Comparison of ENCODE assay signal across 26 mouse cellular contexts in the genomic region with DNA sequence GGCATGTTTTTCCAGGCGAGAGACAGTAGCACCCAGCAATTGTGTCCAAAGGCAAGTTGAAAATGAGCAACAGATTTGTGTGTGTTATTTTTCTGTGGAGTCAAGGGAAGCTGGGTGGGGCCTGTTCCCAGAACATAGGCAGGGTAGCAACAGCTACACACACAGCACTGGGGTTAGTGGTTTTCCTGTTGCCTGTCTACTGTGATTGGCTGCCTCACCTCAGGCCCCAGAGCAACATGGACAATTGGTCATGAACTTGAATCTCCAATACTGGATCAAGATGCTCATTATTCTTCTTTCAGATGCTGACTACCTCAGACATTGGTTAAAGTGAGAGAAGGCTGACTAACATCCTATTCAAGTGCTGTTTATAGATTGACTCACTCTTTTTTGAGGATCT.
DNase-seq lines count a peak whose midpoint lies in the region; ATAC-seq and TF ChIP-seq lines count a peak whose summit lies in the region.
"Had no signal": no experiment of that assay in that cellular context is flagged by ENCODE, and none has a peak within 500 bp of the region (broad histone marks: within the 10 kb centered on the region; RNA-seq: fewer than 3 reads in every experiment).

No protein-coding gene starts in this region.

- H3K4me2 ChIP-seq in liver, embryonic 12.5 days = no peak overlapping the region
- H3K4me2 ChIP-seq in forebrain, embryonic 13.5 days = no peak overlapping the region
- H3K4me2 ChIP-seq: liver, embryonic 15.5 days; lung, embryonic 15.5 days; midbrain, embryonic 13.5 days had no signal

- TF ChIP-seq CTCF in embryonic fibroblast, embryonic 13.5 days (IDR thresholded peaks at IDR 0.05; ENCODE audit: borderline replicate concordance, insufficient read depth, low read length) = no peak

- H3K9me3 ChIP-seq in liver, embryonic 12.5 days (replicated peaks) = no peaks in the 10 kb centered on the region
- no peaks in the 10 kb centered on the region for H3K9me3 ChIP-seq in forebrain, embryonic 13.5 days (replicated peaks)
- H3K9me3 ChIP-seq: liver, embryonic 15.5 days; lung, embryonic 15.5 days; midbrain, embryonic 13.5 days had no signal

- no peak overlapping the region for H3K4me3 ChIP-seq in embryonic fibroblast, embryonic 13.5 days (ENCODE audit: insufficient read depth, low read length)
- H3K4me3 ChIP-seq in liver, embryonic 12.5 days = no peak overlapping the region
- H3K4me3 ChIP-seq in forebrain, embryonic 13.5 days = no peak overlapping the region
- H3K4me3 ChIP-seq: liver, embryonic 15.5 days; lung, embryonic 15.5 days; midbrain, embryonic 13.5 days had no signal

- no peaks in the 10 kb centered on the region for H3K36me3 ChIP-seq in liver, embryonic 12.5 days
- H3K36me3 ChIP-seq in forebrain, embryonic 13.5 days (ENCODE audit: poor library complexity, severe bottlenecking) = no peaks in the 10 kb centered on the region
- H3K36me3 ChIP-seq: liver, embryonic 15.5 days; lung, embryonic 15.5 days; midbrain, embryonic 13.5 days had no signal

- H3K27ac ChIP-seq in embryonic fibroblast, embryonic 13.5 days (ENCODE audit: insufficient read depth, low read length) = peak overlapping the region; percentile 60
- no peak overlapping the region for H3K27ac ChIP-seq in liver, embryonic 12.5 days
- H3K27ac ChIP-seq in forebrain, embryonic 13.5 days = no peak overlapping the region
- H3K27ac ChIP-seq: liver, embryonic 15.5 days; lung, embryonic 15.5 days; midbrain, embryonic 13.5 days had no signal

- no peaks in the 10 kb centered on the region for H3K27me3 ChIP-seq in liver, embryonic 12.5 days (replicated peaks)
- no peaks in the 10 kb centered on the region for H3K27me3 ChIP-seq in forebrain, embryonic 13.5 days
- H3K27me3 ChIP-seq: liver, embryonic 15.5 days; lung, embryonic 15.5 days; midbrain, embryonic 13.5 days had no signal

- peak; percentile 14 to 15 for DNase-seq in CD8-positive naive resting alpha-beta T cell, adult 2 months (ENCODE audit: low read depth in 2 of 2, low spot score in 2 of 2)
- DNase-seq in natural killer cell, adult 2 months (ENCODE audit: low spot score in 2 of 2) = peak; percentile 17 to 45
- no peak for DNase-seq in layer of hippocampus, adult 11-12 months (ENCODE audit: low spot score)
- DNase-seq in adrenal gland, adult 2 months = no peak
- DNase-seq: adrenal gland, postnatal 14 days; cerebellum, adult 11-12 months; cerebellum, postnatal 10 days; gastrocnemius, postnatal 36 days; heart, postnatal 14 days; kidney, adult 11 months; kidney, postnatal 14 days; liver; lung, postnatal 36 days; right cerebral cortex, adult 18-20 months; spleen, adult 18-20 months; thymus, adult 18-20 months; thymus, postnatal 4 days had no signal

- TF ChIP-seq POLR2A in embryonic fibroblast, embryonic 13.5 days (IDR thresholded peaks at IDR 0.05; ENCODE audit: low read depth, low read length) = no peak

- peak; percentile 77 for ATAC-seq in inflammation-experienced regulatory T-cells, adult 6 months
- no peak for ATAC-seq in liver, embryonic 12.5 days
- no peak for ATAC-seq in forebrain, embryonic 13.5 days
- ATAC-seq: forebrain, embryonic 14.5 days; hindbrain, embryonic 16.5 days; midbrain, embryonic 13.5 days had no signal

- no peaks in the 10 kb centered on the region for H3K4me1 ChIP-seq in embryonic fibroblast, embryonic 13.5 days (ENCODE audit: control insufficient read depth, insufficient read depth, low read length)
- no peaks in the 10 kb centered on the region for H3K4me1 ChIP-seq in liver, embryonic 12.5 days
- no peaks in the 10 kb centered on the region for H3K4me1 ChIP-seq in forebrain, embryonic 13.5 days
- H3K4me1 ChIP-seq: liver, embryonic 15.5 days; lung, embryonic 15.5 days; midbrain, embryonic 13.5 days had no signal

- no peak overlapping the region for H3K9ac ChIP-seq in liver, embryonic 12.5 days
- no peak overlapping the region for H3K9ac ChIP-seq in forebrain, embryonic 13.5 days
- H3K9ac ChIP-seq: liver, embryonic 15.5 days; lung, embryonic 15.5 days; midbrain, embryonic 13.5 days had no signal

- WGBS in liver, embryonic 12.5 days (ENCODE audit: insufficient replicate concordance) = 53% methylated on average over 1 of the region's 1 CpGs
- 100% methylated on average over 1 of the region's 1 CpGs for WGBS in forebrain, embryonic 13.5 days

Comparison
In these comparisons a context has a peak if more than half of its experiments do, and no peak if none do; other contexts are left out.
1. DNase-seq: peak in CD8-positive naive resting alpha-beta T cell, adult 2 months (2 of 2) and natural killer cell, adult 2 months (2 of 2); none in layer of hippocampus, adult 11-12 months (single experiment) and adrenal gland, adult 2 months (single experiment).